Mouse (Mus musculus) frontal cortex, postnatal 14 days (tissue): ENCODE results near the gene Muc5b.
A peak's percentile ranks its signal among the peaks of the same experiment; 100 is the strongest.
"Not testable (repeated sequence)": the region's sequence is repeated elsewhere in the genome, so short reads cannot be mapped to it uniquely, and the experiment has no call there.

Experiments used
- DNase-seq, 2 experiments: peaks; one replicate each; pipeline ENCODE4 v3.0.0; 2022; ENCODE audit warnings: low spot score in 2 of 2

Gene Muc5b

DNA sequence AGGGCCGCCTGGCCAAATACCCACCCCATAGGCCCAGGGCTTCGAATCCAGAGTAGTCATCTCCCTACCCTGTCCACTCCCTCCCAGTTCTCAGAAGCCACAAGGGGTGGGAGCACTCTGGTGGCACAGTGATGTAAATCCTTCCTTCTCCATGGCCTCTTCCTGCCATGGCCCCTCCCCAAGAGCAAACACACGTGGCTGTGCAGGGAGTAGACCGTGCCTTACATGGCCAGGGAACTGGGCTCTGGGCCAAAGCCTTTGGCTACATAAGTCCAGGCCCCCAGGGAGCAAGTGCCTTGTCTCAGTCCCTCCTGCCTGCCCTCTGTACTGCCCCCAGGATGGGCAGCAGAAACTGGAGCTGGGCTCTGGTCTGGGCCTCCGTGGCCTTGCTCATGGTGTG lies at the start of gene Muc5b:
Gene Muc5b (plus strand): TSS at position 292 of the 400 bp plus-strand sequence.
- no peak for DNase-seq

DNA sequence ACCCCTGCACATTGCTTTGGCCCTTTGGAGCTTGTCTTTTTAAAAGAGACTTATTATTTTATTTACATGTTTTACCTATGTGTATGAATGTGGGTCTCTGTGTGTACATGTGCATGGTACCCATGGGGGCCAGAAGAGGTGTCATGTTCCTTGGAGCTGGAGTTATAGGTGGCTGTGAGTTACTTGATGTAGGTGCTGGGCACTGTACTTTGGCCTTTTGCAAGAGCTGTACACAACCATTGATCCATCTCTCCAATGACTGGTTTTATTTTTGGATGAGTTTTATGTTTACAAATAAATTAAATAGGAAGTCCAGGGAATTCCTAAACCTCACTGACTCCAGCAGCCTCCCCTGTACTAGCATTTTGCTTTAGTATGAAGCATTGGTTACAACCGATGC lies 44.6 kb upstream of the Muc5b start:
- no peak for DNase-seq

DNA sequence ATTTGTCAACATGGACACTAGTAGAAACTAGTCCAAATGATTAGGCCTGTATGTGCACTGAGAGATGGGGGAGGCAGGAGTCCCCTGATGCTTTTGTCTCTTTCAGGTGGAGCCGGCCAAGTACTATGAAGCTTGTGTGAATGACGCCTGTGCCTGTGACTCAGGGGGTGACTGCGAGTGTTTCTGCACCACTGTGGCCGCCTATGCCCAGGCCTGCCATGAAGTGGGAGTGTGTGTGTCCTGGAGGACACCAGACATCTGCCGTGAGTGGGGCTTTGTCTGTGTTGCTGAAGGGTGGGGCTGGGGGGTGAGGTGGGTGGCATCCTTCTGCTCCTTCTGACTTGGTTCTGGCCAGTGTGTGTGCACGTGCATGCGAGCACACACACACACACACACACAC lies 35.7 kb upstream of the Muc5b start:
- DNase-seq = no peak

DNA sequence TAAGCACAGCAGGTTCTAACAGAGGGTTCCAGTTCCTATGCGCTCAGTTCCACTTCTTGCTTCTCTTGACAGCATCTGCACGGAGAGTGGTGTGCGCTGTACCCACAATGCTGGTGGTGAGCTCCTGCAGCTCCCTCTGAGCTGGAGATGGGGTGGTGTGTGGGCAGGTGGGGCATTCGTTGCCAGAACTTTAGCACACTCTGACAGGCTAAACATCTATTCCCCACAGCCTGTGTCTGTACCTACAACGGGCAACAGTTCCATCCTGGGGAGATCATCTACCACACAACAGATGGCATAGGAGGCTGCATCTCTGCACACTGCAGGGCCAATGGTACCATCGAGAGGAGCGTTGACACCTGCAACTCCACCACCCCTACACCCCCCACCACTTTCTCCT lies 33.5 kb upstream of the Muc5b start:
- peak; percentile 25 to 35 for DNase-seq

DNA sequence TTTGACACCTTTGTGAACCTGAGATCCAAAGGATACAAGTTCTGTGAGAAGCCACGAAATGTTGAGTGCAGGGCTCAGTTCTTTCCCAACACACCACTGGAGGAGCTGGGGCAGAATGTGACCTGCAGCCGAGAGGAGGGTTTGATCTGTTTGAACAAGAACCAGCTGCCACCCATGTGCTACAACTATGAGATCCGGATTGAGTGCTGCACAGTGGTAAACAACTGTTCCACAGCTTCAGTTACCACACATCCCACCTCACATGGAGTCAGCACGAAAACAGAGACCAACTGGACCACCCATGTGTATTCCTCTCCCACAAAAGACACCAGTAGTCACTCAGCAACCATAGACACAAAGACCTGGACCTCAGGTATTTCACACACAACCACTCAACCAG lies 31.0 kb upstream of the Muc5b start:
- DNase-seq = not testable (repeated sequence)

DNA sequence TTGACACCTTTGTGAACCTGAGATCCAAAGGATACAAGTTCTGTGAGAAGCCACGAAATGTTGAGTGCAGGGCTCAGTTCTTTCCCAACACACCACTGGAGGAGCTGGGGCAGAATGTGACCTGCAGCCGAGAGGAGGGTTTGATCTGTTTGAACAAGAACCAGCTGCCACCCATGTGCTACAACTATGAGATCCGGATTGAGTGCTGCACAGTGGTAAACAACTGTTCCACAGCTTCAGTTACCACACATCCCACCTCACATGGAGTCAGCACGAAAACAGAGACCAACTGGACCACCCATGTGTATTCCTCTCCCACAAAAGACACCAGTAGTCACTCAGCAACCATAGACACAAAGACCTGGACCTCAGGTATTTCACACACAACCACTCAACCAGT lies 28.9 kb upstream of the Muc5b start:
- not testable (repeated sequence) for DNase-seq

DNA sequence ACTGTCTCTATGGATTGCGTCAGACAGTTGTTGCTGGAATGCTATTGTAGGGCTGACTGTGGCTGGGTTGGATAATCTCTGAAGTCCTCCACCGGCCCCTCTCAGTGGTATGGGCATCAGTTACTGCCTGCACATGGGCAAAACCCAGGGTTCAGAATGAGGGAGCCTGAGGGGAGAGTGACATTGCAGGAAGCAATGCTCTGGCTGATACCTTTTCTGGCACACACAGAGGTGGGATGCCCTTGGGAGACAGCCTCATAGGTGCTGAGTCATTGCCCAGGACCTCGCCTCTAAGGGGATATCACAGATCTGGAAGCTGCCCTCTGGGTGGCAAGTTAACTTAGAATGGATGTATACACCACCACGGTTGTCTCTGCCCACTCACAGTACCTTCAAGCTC lies 25.5 kb upstream of the Muc5b start:
- DNase-seq = no peak

DNA sequence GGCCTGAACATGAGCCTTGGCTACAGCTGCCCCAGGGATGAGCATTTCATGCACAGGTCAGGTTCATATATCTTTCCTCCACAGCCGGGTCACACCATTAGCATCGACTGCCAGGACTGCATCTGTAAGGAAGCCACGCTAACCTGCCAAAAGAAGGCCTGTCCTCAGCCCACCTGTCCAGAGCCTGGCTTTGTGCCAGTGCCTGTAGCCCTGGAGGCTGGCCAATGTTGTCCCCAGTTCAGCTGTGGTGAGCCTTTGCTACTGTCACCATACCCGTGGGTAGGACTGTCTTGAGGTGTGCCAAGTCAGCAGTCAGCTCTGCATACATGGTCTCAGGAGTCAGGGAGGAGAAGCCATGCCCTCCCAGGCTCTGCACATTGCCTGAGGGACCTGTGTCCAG lies 23.5 kb upstream of the Muc5b start:
- DNase-seq = no peak

DNA sequence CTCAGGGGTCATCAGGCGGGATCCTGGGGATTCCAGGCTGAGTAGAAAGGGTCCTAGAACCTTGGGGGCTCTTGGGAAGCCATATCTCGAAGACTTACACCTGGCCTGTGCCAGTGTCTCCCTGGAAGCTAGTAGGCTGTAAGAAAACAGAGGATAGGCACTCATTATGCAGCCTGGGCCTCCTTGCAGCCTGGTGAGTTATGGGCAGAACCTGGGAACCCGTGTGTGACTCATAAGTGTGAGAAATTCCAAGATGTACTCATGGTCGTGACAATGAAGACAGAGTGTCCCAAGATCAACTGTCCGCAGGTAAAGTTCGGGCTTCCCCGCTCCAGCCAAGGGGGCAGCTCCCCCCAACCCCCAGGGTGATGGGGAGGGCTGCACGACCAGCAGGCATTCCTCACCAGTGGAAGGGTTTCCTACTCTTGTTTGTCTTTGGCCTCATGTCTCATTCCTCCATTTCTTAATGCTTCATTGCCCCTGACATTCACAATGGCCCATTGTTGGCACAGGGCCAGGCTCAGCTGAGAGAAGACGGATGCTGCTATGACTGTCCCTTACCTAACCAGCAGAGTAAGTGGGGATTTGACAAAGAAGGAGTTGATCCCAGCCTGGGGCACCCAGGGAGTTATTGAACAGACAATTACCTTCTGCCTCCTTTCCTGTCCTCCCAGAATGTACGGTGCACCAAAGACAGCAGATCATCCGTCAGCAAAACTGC lies 21.4 kb upstream of the Muc5b start:
- DNase-seq = no peak

DNA sequence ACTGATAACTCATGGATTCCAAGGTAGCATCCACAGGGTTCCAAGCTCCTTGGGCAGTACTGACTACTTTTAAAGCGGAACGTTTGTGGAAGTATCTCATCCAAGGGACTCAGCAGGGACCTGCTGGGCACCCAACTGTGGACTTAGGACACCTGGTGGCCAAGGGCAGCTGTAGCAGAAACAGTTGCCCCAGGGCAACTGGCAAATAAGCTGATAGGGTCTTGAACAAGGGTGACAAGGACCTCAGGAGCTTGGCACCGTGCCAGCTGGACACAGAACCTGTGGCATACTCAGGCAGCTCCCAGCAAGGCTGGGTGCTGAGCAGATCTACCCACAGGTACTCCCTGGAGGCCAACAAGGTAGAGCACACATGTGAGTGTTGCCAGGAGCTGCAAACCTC lies 20.6 kb upstream of the Muc5b start:
- no peak for DNase-seq

DNA sequence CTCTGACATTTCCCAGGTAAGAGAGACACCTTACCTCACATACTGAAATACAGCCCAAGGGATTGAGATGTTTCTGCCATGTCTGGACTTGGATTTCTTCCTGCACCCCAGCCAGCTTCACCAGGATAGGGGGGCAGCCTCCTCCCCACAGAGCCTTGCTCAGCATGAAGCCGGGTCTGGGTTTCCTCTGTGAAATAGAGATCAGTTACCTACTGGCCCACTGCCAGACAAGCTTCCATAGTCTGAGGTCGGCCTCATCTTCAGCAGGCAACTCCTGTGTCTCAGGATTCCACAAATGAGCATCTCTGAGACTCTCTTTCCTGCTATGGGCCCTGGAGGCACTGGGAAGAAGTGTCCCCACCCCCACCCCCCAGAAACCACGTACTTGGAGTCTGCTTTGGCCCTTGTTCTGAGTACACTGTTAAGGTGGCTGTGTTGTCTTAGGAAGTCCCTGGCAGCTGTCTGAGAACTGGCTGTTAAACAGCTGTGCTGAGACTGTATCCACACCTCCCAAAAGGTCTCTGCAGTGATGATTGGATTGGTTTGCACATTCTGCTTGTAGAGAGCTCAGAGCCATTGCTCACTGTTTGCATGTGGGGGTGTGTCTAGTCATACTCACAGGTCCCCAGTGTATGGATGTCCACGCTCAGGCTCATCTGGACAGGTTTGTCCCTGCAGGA lies 16.1 kb upstream of the Muc5b start:
- no peak for DNase-seq

DNA sequence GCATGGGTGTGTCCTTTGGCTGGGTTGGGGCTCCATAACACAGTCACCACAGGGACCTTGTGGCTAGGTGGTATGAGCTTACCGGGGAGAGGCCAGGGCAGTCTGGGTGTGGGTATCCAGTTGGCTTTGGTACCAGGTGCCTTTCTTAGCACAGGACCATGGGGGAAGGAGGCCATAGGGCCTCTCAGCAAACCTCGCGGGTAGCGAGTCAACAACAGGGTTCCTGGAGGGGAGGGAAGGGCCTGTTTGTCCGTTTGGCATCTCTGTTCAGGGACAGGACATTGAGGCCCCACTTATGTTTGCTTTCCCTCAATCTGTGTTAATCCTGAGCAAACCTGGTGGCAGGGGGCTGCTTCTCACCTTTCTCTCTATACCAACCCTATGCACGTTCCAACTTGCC lies 15.2 kb upstream of the Muc5b start:
- no peak for DNase-seq

DNA sequence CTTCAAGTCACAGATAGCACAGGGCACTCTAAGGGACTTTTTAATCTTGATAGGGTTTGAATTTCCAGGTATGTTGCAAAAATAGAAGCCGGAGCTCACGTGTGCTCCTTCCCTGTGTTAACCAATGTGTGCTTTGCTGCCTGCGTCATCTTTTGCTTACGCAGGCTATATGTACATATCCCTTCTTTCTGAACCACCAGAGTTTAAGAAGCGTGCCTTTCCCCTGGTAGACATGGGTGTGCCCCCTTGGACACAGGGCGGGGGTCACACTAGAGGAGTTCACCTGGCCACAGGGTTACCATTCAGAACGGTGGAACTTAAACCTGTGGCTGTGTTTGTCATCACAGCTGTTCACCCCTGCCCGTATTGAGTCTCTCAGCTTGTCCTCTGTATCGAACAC lies 14.5 kb upstream of the Muc5b start:
- DNase-seq = no peak

DNA sequence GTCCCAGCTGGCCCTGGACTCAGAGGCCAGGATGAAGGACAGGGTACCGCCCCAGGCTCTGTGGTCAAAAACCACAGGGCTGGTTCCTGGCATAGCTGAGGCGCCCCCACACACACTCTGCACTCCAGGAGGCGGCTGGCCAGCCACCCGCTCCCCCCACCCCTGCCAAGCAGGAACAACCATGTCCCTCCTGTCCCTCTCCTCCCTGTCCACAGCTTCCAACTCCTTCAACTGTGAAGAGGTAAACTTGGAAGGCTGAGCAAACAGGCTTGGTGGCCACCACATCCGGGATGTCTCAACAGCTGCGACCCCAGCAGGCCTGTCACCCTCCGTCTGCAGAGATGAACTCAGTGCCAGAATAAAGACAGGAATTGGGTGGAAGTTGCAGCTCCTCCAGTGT lies 2.9 kb upstream of the Muc5b start:
- DNase-seq = no peak

DNA sequence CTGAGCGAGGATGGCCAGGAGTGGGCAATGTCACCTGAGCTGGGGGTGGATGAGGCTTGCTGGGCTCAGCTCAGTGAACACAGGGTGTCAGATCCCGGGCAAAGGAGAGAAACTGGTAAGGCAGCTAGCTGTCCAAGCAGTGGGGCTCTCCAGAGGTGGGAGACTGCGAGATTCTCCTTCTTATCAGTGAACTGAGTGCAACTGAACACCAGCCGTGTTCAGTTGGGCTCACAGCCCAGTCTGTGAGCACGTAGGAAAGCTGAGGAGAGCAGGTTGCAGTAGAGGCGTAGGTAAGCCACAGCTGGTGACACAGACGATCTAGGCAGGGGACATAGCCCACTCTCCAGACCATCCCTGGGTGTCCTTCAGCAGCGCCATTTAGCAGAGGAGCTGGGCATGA lies 2.4 kb upstream of the Muc5b start:
- no peak for DNase-seq

DNA sequence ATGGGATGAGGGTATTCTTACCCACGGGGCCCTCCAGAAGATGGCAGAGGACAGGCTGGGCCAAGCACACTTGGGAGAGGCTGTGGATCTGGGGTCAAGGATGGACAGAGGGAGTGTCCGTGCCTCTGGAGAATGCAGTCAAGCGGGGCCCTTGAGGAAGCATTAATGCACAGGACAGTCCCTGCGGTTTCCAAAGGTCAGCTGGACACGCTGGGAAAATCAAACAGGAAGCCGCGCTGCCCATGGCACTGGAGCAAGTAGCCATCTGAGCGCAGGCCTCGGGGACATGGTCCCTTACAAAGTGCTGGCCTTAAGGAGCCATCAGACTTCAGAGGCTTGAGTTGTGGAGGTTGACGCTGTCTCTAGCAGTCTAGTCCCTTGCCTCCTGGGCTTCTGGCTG lies 1.5 kb downstream of the Muc5b start:
- no peak for DNase-seq

DNA sequence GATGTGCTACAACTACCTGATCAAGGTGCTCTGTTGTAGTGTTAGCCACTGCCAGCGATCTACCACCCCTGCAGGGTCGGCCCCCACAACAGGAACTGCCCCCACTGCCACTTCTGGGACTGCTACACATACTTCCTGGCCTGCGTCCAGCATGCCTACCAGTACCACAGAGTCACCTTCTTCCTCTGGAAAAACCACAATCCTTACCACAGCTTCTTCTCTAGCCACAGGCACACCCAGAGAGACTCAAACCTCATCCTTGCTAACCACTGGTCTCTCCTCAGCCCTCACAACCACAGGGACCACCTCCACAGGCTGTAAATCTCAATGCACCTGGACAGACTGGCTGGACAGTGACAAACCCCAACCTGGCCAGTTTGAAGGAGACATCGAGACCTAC lies 22.2 kb downstream of the Muc5b start:
- DNase-seq = no peak

DNA sequence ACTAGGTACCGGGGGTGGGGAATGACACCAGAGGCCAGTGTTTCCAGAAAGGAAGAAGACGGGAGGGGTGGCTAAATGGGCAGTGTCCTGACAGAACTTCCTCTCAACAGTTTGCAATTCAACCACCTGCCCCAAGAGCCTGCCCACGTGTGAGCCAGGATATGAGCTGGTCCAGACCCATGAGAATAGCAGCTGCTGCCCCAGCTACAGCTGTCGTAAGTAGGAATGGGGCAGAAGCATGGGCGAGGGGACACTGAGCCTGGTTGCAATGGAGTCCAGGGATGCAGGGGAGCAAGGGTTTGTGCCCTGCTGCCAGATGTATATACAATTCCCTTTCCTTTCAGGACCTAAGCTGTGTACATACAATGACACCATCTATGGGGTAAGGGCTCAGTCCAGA lies 30.8 kb downstream of the Muc5b start:
- DNase-seq = no peak

DNA sequence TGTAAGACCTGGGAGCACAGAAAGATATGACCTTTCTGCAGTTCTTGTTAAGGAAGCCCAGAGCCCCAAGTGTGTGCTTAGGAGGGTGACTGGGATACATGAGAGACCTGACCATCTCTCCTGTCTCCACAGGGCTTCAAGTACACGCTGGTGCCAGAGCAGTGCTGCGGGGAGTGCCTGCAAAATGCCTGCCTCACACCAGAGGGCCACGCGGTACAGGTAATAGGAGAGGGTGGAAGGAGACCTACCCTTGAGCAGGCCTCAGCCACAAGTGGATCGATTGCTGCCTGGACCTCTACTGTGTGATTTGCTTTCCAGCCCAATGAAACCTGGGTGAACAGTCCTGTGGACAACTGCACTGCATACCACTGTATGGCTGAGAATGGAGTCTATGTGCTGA lies 31.7 kb downstream of the Muc5b start:
- no peak for DNase-seq

DNA sequence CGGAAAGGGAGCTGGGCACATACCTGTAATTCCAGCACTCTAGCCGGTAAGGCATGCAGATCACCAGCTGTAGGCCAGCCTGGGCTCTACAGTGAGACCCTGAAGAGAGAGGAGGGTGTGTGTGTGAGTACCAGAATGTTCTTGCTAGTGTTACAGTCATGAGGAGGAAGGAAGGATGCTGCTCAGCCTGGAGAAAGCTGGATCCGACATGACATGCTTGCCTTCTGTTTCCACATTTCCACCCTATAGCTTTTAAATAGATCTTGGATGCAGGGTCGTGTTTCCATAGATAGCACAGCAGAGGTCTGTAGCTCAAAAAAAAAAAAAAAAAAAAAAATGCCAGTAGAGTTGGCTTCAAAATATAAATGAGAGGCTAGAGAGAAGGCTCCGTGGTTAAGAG lies 36.0 kb downstream of the Muc5b start:
- DNase-seq = no peak

DNA sequence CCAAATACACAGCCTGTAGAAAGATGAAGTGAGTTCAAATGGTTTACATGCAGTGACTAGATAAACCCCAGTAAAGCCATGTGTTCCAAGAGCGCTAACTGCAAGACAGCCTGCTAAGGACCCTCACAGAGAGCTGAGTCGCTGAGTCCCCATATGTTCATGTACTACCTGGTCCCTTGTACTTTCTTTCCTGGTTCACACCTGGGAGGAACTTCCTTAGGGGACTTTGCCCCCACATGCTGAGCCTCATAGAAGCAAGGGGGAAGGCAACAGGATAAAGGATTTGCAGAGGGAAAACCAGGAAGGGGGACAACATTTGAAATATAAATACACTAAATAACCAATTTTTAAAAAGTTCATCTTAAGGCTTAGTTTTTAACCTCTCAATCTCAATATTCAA lies 39.9 kb downstream of the Muc5b start:
- DNase-seq = no peak

DNA sequence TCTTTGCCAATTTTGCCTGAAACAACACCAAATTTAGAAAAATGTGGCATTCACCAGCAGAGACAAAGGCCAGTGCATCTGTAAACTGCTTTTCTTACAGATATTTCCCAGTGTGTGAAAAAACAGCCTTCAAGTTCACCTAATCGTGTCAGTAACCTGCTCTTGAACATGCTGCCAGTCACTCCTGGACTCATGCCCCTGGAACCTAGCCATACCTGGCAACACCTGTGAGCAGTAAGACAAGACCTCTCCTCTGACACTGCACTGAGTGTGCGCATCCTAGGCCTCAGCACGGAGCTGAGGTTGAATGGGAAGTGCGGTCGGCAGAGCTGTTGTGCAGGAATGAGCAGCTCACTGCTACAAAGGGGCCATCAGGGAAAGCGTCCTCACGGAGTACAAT lies 53.3 kb downstream of the Muc5b start:
- no peak for DNase-seq

DNA sequence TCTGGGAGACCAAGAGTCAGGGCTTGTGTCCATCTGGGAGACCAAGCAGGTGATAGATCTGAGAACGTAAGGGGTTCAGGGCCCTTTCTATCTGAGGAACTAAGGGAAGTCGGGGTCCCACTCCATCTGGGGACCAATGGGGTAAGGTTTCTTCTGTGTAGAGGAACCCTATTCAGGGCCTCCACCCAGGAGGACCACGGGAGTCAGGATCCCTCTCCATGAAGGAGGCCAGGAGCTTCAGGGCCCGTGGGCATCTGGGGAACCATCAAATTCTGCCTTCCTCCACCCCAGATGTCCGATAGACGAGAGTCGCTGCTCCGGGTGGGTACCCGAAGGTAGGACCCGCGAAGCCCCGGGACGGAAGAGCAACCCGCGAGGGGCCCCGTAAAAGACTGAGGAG lies 63.0 kb downstream of the Muc5b start:
- DNase-seq = no peak

DNA sequence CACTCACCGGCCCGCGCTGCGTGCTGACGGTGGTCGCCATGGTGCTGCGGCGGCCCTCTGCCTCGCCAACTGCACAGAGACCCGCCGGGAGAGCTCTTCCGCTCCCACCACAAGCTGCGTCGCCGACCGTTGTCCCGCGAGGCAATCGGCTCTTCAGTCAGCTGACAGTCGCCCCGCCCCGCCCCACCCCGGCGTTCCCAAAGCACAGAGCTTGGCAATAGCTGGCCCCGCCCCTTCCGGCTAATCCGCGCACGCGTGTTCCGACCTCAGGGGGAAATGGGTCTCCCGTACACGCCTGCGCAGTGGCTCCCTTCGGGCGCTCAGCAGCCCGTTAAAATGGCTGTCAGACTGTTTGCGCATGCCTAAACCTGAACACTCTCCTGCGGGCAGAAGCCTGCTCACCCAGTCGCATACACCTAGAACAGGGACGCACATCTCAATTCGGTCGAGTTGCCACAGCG lies 63.4 kb downstream of the Muc5b start:
- DNase-seq = peak; percentile 96 to 98
